Mouse (Mus musculus) midbrain, embryonic 12.5 days (tissue): Measurements from ENCODE around the gene Atpaf2. TPM values are rescaled to one million over a fixed set of nuclear protein-coding genes. Genes with fewer than 3 reads are reported as not detected.
"Not testable (repeated sequence)": the region's sequence is repeated elsewhere in the genome, so short reads cannot be mapped to it uniquely, and the experiment has no call there.

ENCODE experiments used
- ATAC-seq: fragments of 200-750 bp; cut with Nextera tagmentation; 2 replicates; pipeline ENCODE4 v1.8.0; 2017; ENCODE audit warnings: low read depth, moderate TSS enrichment, moderate library complexity; ENCODE audit not compliant: low FRiP score
- H3K27ac ChIP-seq: fragments of 300-500 bp; sonication (generic); replicated peaks from 2 replicates; pipeline ENCODE4 v1.5.1; 2016; ENCODE audit warnings: mild to moderate bottlenecking
- H3K27me3 ChIP-seq: fragments of 300-500 bp; sonication (generic); 2 replicates; pipeline ENCODE4 v1.6.1; 2016; ENCODE audit warnings: mild to moderate bottlenecking
- H3K36me3 ChIP-seq: fragments of 300-500 bp; sonication (generic); 2 replicates; pipeline ENCODE4 v1.6.1; 2016
- H3K4me1 ChIP-seq: fragments of 300-500 bp; sonication (generic); 2 replicates; pipeline ENCODE4 v1.6.1; 2016
- H3K4me2 ChIP-seq: fragments of 300-500 bp; sonication (generic); replicated peaks from 2 replicates; pipeline ENCODE4 v1.6.1; 2016; ENCODE audit warnings: mild to moderate bottlenecking, moderate library complexity
- H3K4me3 ChIP-seq: fragments of 300-500 bp; sonication (generic); 2 replicates; pipeline ENCODE4 v1.5.1; 2016; ENCODE audit warnings: mild to moderate bottlenecking
- H3K9ac ChIP-seq: fragments of 300-500 bp; sonication (generic); replicated peaks from 2 replicates; pipeline ENCODE4 v1.6.1; 2016; ENCODE audit warnings: mild to moderate bottlenecking, moderate library complexity
- H3K9me3 ChIP-seq: fragments of 300-500 bp; sonication (generic); 2 replicates; pipeline ENCODE4 v1.6.1; 2016; ENCODE audit warnings: mild to moderate bottlenecking
- WGBS: fragments of 180-500 bp; shearing (Covaris S2); methylation state at CpG from one replicate; pipeline ENCODE4 v1.1.7; 2016; 5-methylcytosine and 5-hydroxymethylcytosine counted together
- polyA plus RNA-seq: library from polyadenylated mRNA; unstranded; fragments of >200 nt; fragmentation: Nextera tagmentation; extraction: Ambion mirVana; gene quantifications from 2 replicates; pipeline ENCODE4 v1.2.1, GENCODE M21; 2016

Gene Atpaf2
- polyA plus RNA-seq: 33.9 and 36.8 TPM in 2 replicates

GRCm38 (mm10) chr11:60417717-60418472, at the start of gene Atpaf2:
Gene Atpaf2 (minus strand): TSS chr11:60418457.
- under 1% methylated on average over 38 of the region's 39 CpGs for WGBS
- ATAC-seq: peak; percentile 39

GRCm38 (mm10) chr11:60465943-60466380, 47.7 kb upstream of the Atpaf2 start:
- Histone ChIP-seq H3K4me1 (no peaks in the 10 kb centered on the region), H3K9me3 (no peaks in the 10 kb centered on the region), H3K9ac (no peak overlapping the region), H3K4me2 (no peak overlapping the region), H3K36me3 (peaks cover 91% of the 10 kb centered on the region), H3K27me3 (no peaks in the 10 kb centered on the region), H3K4me3 (no peak overlapping the region), H3K27ac (no peak overlapping the region)
- WGBS: 91% methylated on average over 2 of the region's 2 CpGs
- ATAC-seq: no peak

More at GRCm38 (mm10) chr11:60417717-60418472, at the start of gene Atpaf2:
- Histone ChIP-seq H3K9me3 (no peaks in the 10 kb centered on the region), H3K4me2 (peak within 1 kb of the TSS; percentile 95), H3K27me3 (no peaks in the 10 kb centered on the region), H3K27ac (peak within 1 kb of the TSS; percentile 84), H3K4me1 (peaks cover 26% of the 10 kb centered on the region), H3K36me3 (no peaks in the 10 kb centered on the region), H3K9ac (peak within 1 kb of the TSS; percentile 87), H3K4me3 (peak within 1 kb of the TSS; percentile 79)

GRCm38 (mm10) chr11:60457973-60458372, 39.7 kb upstream of the Atpaf2 start:
- 78% methylated on average over 1 of the region's 1 CpGs for WGBS
- H3K4me3 ChIP-seq: no peak overlapping the region
- peaks cover 17% of the 10 kb centered on the region for H3K4me1 ChIP-seq

GRCm38 (mm10) chr11:60454745-60455087, 36.5 kb upstream of the Atpaf2 start:
- ATAC-seq: peak; percentile 63; the same call in 1 of the 2 replicates
- peak overlapping the region; percentile 82 for H3K4me2 ChIP-seq
- peaks cover 37% of the 10 kb centered on the region for H3K36me3 ChIP-seq
- no peaks in the 10 kb centered on the region for H3K9me3 ChIP-seq
- H3K4me1 ChIP-seq: peaks cover 17% of the 10 kb centered on the region
- no peaks in the 10 kb centered on the region for H3K27me3 ChIP-seq
- peak overlapping the region; percentile 58; the same call in 1 of the 2 replicates for H3K27ac ChIP-seq
- H3K9ac ChIP-seq: peak overlapping the region; percentile 87
- peak overlapping the region; percentile 81 for H3K4me3 ChIP-seq
- under 1% methylated on average over 17 of the region's 17 CpGs for WGBS

More at GRCm38 (mm10) chr11:60457973-60458372, 39.7 kb upstream of the Atpaf2 start:
- ATAC-seq: no peak
- Histone ChIP-seq H3K27me3 (no peaks in the 10 kb centered on the region), H3K9me3 (no peaks in the 10 kb centered on the region), H3K4me2 (no peak overlapping the region), H3K9ac (no peak overlapping the region), H3K27ac (no peak overlapping the region), H3K36me3 (peaks cover 70% of the 10 kb centered on the region)

- ATAC-seq: peak; percentile 89
- H3K27ac ChIP-seq: peak within 1 kb of the TSS; percentile 58
- no peaks in the 10 kb centered on the region for H3K9me3 ChIP-seq
Measured at GRCm38 (mm10) chr11:60454080-60454744, 36.0 kb upstream of the Atpaf2 start, which contains the start of gene Drg2. Gene Drg2 (plus strand): TSS chr11:60454591.

GRCm38 (mm10) chr11:60444007-60444406, 25.8 kb upstream of the Atpaf2 start:
- Histone ChIP-seq H3K4me2 (no peak overlapping the region), H3K9me3 (no peaks in the 10 kb centered on the region), H3K36me3 (peaks cover 30% of the 10 kb centered on the region), H3K27me3 (no peaks in the 10 kb centered on the region), H3K27ac (no peak overlapping the region), H3K9ac (no peak overlapping the region), H3K4me3 (no peak overlapping the region), H3K4me1 (no peaks in the 10 kb centered on the region)
- WGBS: 80% methylated on average over 4 of the region's 4 CpGs
- no peak for ATAC-seq

More at GRCm38 (mm10) chr11:60454080-60454744, 36.0 kb upstream of the Atpaf2 start, which contains the start of gene Drg2:
- Histone ChIP-seq H3K36me3 (peaks cover 32% of the 10 kb centered on the region), H3K27me3 (no peaks in the 10 kb centered on the region), H3K9ac (peak within 1 kb of the TSS; percentile 87), H3K4me2 (peak within 1 kb of the TSS; percentile 82), H3K4me1 (peaks cover 17% of the 10 kb centered on the region), H3K4me3 (peak within 1 kb of the TSS; percentile 81)
- 5% methylated on average over 27 of the region's 27 CpGs for WGBS

- ATAC-seq: no peak
- Histone ChIP-seq H3K27ac (no peak overlapping the region), H3K9ac (no peak overlapping the region), H3K9me3 (no peaks in the 10 kb centered on the region), H3K4me3 (no peak overlapping the region), H3K4me2 (no peak overlapping the region), H3K36me3 (peaks cover 41% of the 10 kb centered on the region), H3K27me3 (no peaks in the 10 kb centered on the region), H3K4me1 (no peaks in the 10 kb centered on the region)
- 90% methylated on average over 6 of the region's 6 CpGs for WGBS
Measured at GRCm38 (mm10) chr11:60442896-60443295, 24.6 kb upstream of the Atpaf2 start.

GRCm38 (mm10) chr11:60440176-60440575, 21.9 kb upstream of the Atpaf2 start:
- Histone ChIP-seq H3K9ac (no peak overlapping the region), H3K9me3 (no peaks in the 10 kb centered on the region), H3K4me2 (no peak overlapping the region), H3K27ac (no peak overlapping the region), H3K27me3 (no peaks in the 10 kb centered on the region), H3K4me3 (no peak overlapping the region), H3K4me1 (no peaks in the 10 kb centered on the region), H3K36me3 (peaks cover 61% of the 10 kb centered on the region)
- WGBS: 54% methylated on average over 7 of the region's 7 CpGs
- no peak for ATAC-seq

- H3K36me3 ChIP-seq: peaks cover 67% of the 10 kb centered on the region
- WGBS: 31% methylated on average over 1 of the region's 1 CpGs
Measured at GRCm38 (mm10) chr11:60439621-60440020, 21.4 kb upstream of the Atpaf2 start.

GRCm38 (mm10) chr11:60436618-60437017, 18.4 kb upstream of the Atpaf2 start:
- Histone ChIP-seq H3K9me3 (no peaks in the 10 kb centered on the region), H3K4me3 (no peak overlapping the region), H3K9ac (no peak overlapping the region), H3K4me1 (no peaks in the 10 kb centered on the region), H3K27ac (no peak overlapping the region), H3K36me3 (peaks cover 71% of the 10 kb centered on the region), H3K4me2 (no peak overlapping the region), H3K27me3 (no peaks in the 10 kb centered on the region)
- 96% methylated on average over 3 of the region's 3 CpGs for WGBS
- no peak for ATAC-seq

More at GRCm38 (mm10) chr11:60439621-60440020, 21.4 kb upstream of the Atpaf2 start:
- not testable (repeated sequence) for H3K4me1 ChIP-seq, H3K4me2 ChIP-seq, ATAC-seq, H3K27ac ChIP-seq, H3K9ac ChIP-seq, H3K4me3 ChIP-seq, H3K9me3 ChIP-seq, H3K27me3 ChIP-seq

- H3K4me3 ChIP-seq: no peak overlapping the region
- H3K27ac ChIP-seq: no peak overlapping the region
- no peaks in the 10 kb centered on the region for H3K27me3 ChIP-seq
- WGBS: 95% methylated on average over 1 of the region's 1 CpGs
- H3K9ac ChIP-seq: no peak overlapping the region
- no peaks in the 10 kb centered on the region for H3K9me3 ChIP-seq
- ATAC-seq: no peak
- H3K36me3 ChIP-seq: peaks cover 66% of the 10 kb centered on the region
- no peak overlapping the region for H3K4me2 ChIP-seq
- no peaks in the 10 kb centered on the region for H3K4me1 ChIP-seq
Measured at GRCm38 (mm10) chr11:60435133-60435532, 16.9 kb upstream of the Atpaf2 start.

- ATAC-seq: no peak
- H3K4me1 ChIP-seq: no peaks in the 10 kb centered on the region
- H3K4me3 ChIP-seq: no peak overlapping the region
- H3K27ac ChIP-seq: no peak overlapping the region
- H3K9me3 ChIP-seq: no peaks in the 10 kb centered on the region
- H3K9ac ChIP-seq: no peak overlapping the region
- peaks cover 62% of the 10 kb centered on the region for H3K36me3 ChIP-seq
- no peak overlapping the region for H3K4me2 ChIP-seq
- no peaks in the 10 kb centered on the region for H3K27me3 ChIP-seq
Measured at GRCm38 (mm10) chr11:60433501-60433900, 15.2 kb upstream of the Atpaf2 start.
